Mouse (Mus musculus) erythroblast, embryonic 14.5 days (primary cell): ENCODE data around the gene Tmem200a.

Experiments used
- GATA1 ChIP-seq: IDR thresholded peaks from 2 replicates; pipeline ENCODE4 v1.6.1; 2012; ENCODE audit warnings: low read length, inconsistent platforms, mixed read lengths
- TAL1 ChIP-seq: IDR thresholded peaks from 3 replicates; pipeline ENCODE4 v1.6.1; 2012; ENCODE audit warnings: low read length, inconsistent platforms, mixed read lengths

GRCm38 (mm10) chr10:26005471-26005870 is 73.4 kb downstream of the Tmem200a start:
- TF ChIP-seq GATA1: no peak
- TF ChIP-seq TAL1: no peak
